Mouse (Mus musculus) hindbrain, postnatal 0 days (tissue): ENCODE data around the gene Mgat4a. TPM values are rescaled to one million over a fixed set of nuclear protein-coding genes. Genes with fewer than 3 reads are reported as not detected.

Experiments
- ATAC-seq: fragments of 200-750 bp; cut with Nextera tagmentation; 2 replicates; pipeline ENCODE4 v1.8.0; 2017; ENCODE audit warnings: mild to moderate bottlenecking, moderate TSS enrichment, moderate library complexity
- DNase-seq: peaks from one replicate; pipeline ENCODE4 v3.0.0-alpha.2; 2015; ENCODE audit warnings: low spot score
- H3K27ac ChIP-seq: fragments of 300-500 bp; sonication (generic); 2 replicates; pipeline ENCODE4 v1.5.1; 2014; ENCODE audit warnings: mild to moderate bottlenecking
- H3K27me3 ChIP-seq: fragments of 300-500 bp; sonication (generic); 2 replicates; pipeline ENCODE4 v1.6.1; 2014; ENCODE audit warnings: low read length, mixed read lengths; ENCODE audit not compliant: insufficient read depth
- H3K36me3 ChIP-seq: fragments of 300-500 bp; sonication (generic); 2 replicates; pipeline ENCODE4 v1.6.1; 2014; ENCODE audit warnings: low read length, mixed read lengths; ENCODE audit not compliant: insufficient read depth
- H3K4me1 ChIP-seq: fragments of 300-500 bp; sonication (generic); 2 replicates; pipeline ENCODE4 v1.6.1; 2014; ENCODE audit warnings: antibody characterized with exemption, low read length, mixed read lengths; ENCODE audit not compliant: insufficient read depth
- H3K4me2 ChIP-seq: fragments of 300-500 bp; sonication (generic); 2 replicates; pipeline ENCODE4 v1.6.1; 2014; ENCODE audit warnings: low read depth, mild to moderate bottlenecking, low read length, moderate library complexity, mixed read lengths
- H3K4me3 ChIP-seq: fragments of 300-500 bp; sonication (generic); 2 replicates; pipeline ENCODE4 v1.5.1; 2014; ENCODE audit warnings: low read length
- H3K9ac ChIP-seq: fragments of 300-500 bp; sonication (generic); replicated peaks from 2 replicates; pipeline ENCODE4 v1.6.1; 2014; ENCODE audit warnings: mild to moderate bottlenecking, low read length, moderate library complexity, mixed read lengths
- H3K9me3 ChIP-seq: fragments of 300-500 bp; sonication (generic); 2 replicates; pipeline ENCODE4 v1.6.1; 2016; ENCODE audit warnings: low read length, mixed read lengths
- CTCF ChIP-seq: IDR thresholded peaks from 2 replicates; pipeline ENCODE4 v1.5.1; 2016; ENCODE audit warnings: antibody characterized with exemption, control low read depth, low read depth
- WGBS: fragments of 180-500 bp; shearing (Covaris S2); extraction: QIAGEN DNeasy Blood & Tissue Kit; methylation state at CpG from one replicate; pipeline ENCODE4 v1.1.7; 2014; 5-methylcytosine and 5-hydroxymethylcytosine counted together
- polyA plus RNA-seq: library from polyadenylated mRNA; unstranded; fragments of >200 nt; fragmentation: Nextera tagmentation; extraction: Ambion mirVana; gene quantifications from 2 replicates; pipeline ENCODE4 v1.2.1, GENCODE M21; 2015
- total RNA-seq: library from RNA; depleted of rRNA; stranded (reverse); fragments of >200 nt; gene quantifications from 2 replicates; pipeline ENCODE4 v1.2.3, GENCODE M21; 2014

Gene Mgat4a
- total and polyA plus RNA-seq, 2 experiments from 2014 or later = 10.5 to 20.0 TPM

DNA sequence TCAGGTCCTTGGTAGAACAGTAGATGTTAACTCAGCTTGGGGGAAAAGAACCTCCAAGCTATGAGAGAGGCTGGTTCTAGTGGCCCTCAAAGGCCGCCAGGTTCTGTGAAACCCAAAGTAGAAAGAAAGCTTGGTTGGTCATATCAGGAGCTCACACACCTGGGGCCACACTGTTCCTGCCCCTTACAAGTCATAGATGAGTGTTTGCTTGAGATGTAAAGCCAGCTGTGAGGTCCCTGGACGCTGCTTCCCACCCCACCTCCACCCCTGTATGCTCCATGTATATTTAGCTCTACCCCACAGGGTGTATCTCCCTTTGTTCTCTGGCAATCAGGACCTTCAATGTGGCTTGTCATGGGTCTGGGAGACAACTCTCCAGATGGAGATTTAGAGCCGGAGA is 132.1 kb downstream of the Mgat4a start:
- ATAC-seq = no peak
- Histone ChIP-seq H3K4me3 (no peak overlapping the region), H3K9me3 (no peaks in the 10 kb centered on the region), H3K27ac (no peak overlapping the region), H3K9ac (no peak overlapping the region), H3K36me3 (no peaks in the 10 kb centered on the region), H3K4me2 (no peak overlapping the region), H3K4me1 (no peaks in the 10 kb centered on the region), H3K27me3 (no peaks in the 10 kb centered on the region)
- TF ChIP-seq CTCF = no peak
- WGBS = 78% methylated on average over 3 of the region's 3 CpGs
- no peak for DNase-seq

DNA sequence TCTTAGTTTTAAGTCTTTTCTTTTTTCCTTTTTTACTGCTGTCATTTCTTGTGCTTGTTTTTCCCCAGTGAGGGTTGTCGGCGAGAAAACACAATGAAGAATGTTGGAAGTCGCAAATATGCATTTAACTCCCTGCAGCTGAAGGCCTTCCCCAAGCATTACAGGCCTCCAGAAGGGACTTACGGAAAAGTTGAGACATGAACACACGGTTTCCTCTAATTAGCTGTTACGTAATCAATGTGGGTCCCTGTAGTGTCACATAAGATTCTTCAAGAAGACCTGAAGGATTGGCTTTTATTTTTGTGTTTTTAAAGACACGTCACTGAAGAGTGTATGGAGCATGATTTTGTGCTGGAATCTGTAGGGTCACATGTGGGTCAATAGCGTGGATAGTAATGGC is 132.8 kb downstream of the Mgat4a start:
- Histone ChIP-seq H3K4me1 (no peaks in the 10 kb centered on the region), H3K36me3 (no peaks in the 10 kb centered on the region), H3K27me3 (no peaks in the 10 kb centered on the region), H3K27ac (no peak overlapping the region), H3K4me2 (no peak overlapping the region), H3K4me3 (no peak overlapping the region), H3K9ac (no peak overlapping the region), H3K9me3 (no peaks in the 10 kb centered on the region)
- ATAC-seq = no peak
- 89% methylated on average over 8 of the region's 8 CpGs for WGBS
- no peak for DNase-seq
- TF ChIP-seq CTCF = no peak

DNA sequence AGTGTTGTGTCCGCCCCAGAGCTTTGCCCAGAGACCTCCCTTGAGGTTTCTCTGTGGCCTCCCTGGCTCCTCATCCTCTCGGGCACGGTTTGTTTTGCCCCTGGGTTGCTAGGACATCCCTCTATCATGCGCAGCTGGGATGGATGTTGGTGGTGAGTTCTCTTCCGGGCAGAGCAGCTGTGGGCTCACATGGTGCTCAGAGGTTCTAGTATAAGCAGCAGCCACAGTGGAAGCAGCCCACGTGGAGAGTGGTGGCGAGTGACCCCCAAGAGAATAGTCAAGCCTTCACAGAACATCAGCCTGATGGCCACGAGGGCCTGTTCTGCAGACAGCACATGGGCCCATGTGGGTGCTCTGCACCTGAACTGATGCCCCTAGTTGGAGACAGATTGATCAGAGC is 133.6 kb downstream of the Mgat4a start:
- no peaks in the 10 kb centered on the region for H3K27me3 ChIP-seq
- no peak overlapping the region for H3K9ac ChIP-seq
- H3K4me1 ChIP-seq = no peaks in the 10 kb centered on the region
- H3K27ac ChIP-seq = no peak overlapping the region
- no peak for DNase-seq
- no peaks in the 10 kb centered on the region for H3K9me3 ChIP-seq
- TF ChIP-seq CTCF = no peak
- no peak for ATAC-seq
- H3K36me3 ChIP-seq = peaks cover 5% of the 10 kb centered on the region; the same call in 1 of the 2 replicates
- H3K4me3 ChIP-seq = no peak overlapping the region
- 79% methylated on average over 8 of the region's 8 CpGs for WGBS
- no peak overlapping the region for H3K4me2 ChIP-seq

DNA sequence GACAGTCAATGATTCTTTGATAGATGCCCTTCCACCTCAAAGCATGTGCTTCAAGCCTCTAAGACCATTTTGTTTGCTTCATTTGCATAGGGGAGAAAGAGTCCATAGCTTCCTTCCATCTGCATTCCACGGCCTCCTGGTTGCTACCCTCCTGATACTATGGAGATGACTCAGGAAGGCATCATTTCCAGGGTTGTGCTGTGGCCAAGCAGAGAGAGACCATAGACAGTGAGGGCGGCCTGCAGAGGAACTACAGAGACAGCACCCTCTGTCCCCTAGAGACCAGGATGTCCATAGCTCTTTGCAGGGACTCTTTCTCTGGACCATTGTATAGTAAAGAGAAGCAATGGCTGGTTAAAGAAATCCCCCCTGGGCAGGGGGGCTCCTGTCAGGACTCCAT is 135.7 kb downstream of the Mgat4a start:
- DNase-seq (peak; percentile 31), ATAC-seq (peak; percentile 76)
- H3K4me3 ChIP-seq = no peak overlapping the region
- H3K27ac ChIP-seq = 0 out of 2 replicates have a peak overlapping the region, but pooled peaks have one; percentile 5
- WGBS = 44% methylated on average over 2 of the region's 2 CpGs
- no peaks in the 10 kb centered on the region for H3K9me3 ChIP-seq
- H3K9ac ChIP-seq = no peak overlapping the region
- TF ChIP-seq CTCF = no peak
- H3K27me3 ChIP-seq = no peaks in the 10 kb centered on the region
- H3K4me1 ChIP-seq = no peaks in the 10 kb centered on the region
- H3K36me3 ChIP-seq = peaks cover 7% of the 10 kb centered on the region; the same call in 1 of the 2 replicates
- H3K4me2 ChIP-seq = no peak overlapping the region

DNA sequence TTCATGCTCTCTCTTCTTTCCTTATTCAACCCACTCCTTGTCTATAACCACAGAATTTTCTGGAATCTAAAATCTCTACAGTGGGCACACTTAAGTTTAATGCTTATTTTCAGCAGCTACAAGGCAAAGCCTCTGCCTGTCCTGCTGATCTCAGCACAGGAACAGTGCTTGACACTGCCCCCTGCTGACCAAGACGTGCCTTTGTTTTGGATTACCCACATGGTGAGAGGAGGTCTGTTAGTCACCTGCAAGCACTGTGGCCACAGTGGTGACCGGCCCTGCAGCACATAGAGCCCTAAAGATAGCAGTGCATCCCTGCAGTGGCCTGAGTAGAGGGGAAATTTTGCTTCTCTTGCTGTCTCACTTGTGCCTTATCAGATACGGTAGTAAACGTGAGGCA is 139.1 kb downstream of the Mgat4a start:
- DNase-seq (peak; percentile 74), ATAC-seq (peak; percentile 21; the same call in 1 of the 2 replicates)
- 56% methylated on average over 4 of the region's 4 CpGs for WGBS
- Histone ChIP-seq H3K27me3 (no peaks in the 10 kb centered on the region), H3K4me2 (no peak overlapping the region), H3K36me3 (peaks cover 25% of the 10 kb centered on the region), H3K4me3 (no peak overlapping the region), H3K4me1 (no peaks in the 10 kb centered on the region), H3K9me3 (no peaks in the 10 kb centered on the region), H3K9ac (no peak overlapping the region), H3K27ac (no peak overlapping the region)
- peak; percentile 79 for TF ChIP-seq CTCF

DNA sequence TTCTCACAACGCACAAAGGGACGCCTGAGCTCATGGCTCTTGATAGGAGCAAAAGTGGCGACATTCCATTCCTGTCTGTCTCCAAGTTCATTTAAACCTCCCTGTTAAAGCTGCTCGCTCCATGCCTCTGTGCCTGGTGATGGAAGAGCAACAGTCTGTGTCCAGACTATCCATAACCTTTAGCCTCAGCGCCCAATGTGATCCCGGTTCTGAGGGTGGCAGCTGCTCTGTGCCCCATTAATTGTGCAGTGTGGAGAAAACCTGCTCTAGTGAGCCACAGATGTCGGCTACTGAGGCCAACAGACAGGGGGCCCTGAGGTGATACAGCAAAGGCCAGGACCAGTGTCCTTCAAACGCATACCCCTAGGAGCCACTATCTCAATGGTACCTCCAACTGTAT is 141.1 kb downstream of the Mgat4a start:
- no peak overlapping the region for H3K4me3 ChIP-seq
- no peaks in the 10 kb centered on the region for H3K27me3 ChIP-seq
- no peak for TF ChIP-seq CTCF
- no peak overlapping the region for H3K4me2 ChIP-seq
- 67% methylated on average over 8 of the region's 8 CpGs for WGBS
- DNase-seq (no peak), ATAC-seq (no peak)
- no peaks in the 10 kb centered on the region for H3K4me1 ChIP-seq
- no peaks in the 10 kb centered on the region for H3K9me3 ChIP-seq
- H3K36me3 ChIP-seq = peaks cover 43% of the 10 kb centered on the region
- H3K27ac ChIP-seq = no peak overlapping the region
- no peak overlapping the region for H3K9ac ChIP-seq

DNA sequence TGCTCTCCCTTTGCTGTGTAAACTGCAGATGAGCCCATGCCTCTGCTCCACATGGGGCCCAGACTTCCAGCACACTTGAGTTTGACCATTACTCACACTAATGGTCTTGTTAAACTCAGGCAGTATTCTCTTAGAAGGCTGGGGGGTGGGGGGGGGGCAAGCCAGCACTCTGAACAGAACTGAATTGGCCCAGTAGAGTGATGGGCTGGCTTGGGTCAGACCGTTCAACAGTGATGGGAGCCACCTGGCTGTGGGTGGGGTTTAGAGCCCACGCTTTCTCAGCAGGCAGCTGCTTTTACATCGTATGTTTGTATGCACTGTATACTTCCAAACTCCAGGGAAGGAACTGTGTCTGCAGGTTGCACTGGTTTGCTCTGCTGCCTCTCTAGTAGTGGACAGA is 141.9 kb downstream of the Mgat4a start:
- TF ChIP-seq CTCF = no peak
- no peak overlapping the region for H3K4me2 ChIP-seq
- H3K36me3 ChIP-seq = peaks cover 46% of the 10 kb centered on the region
- 37% methylated on average over 3 of the region's 3 CpGs for WGBS
- no peaks in the 10 kb centered on the region for H3K27me3 ChIP-seq
- no peak overlapping the region for H3K4me3 ChIP-seq
- no peaks in the 10 kb centered on the region for H3K4me1 ChIP-seq
- H3K9ac ChIP-seq = no peak overlapping the region
- no peak for ATAC-seq
- no peak for DNase-seq
- no peaks in the 10 kb centered on the region for H3K9me3 ChIP-seq
- no peak overlapping the region for H3K27ac ChIP-seq
